In the genomic region with DNA sequence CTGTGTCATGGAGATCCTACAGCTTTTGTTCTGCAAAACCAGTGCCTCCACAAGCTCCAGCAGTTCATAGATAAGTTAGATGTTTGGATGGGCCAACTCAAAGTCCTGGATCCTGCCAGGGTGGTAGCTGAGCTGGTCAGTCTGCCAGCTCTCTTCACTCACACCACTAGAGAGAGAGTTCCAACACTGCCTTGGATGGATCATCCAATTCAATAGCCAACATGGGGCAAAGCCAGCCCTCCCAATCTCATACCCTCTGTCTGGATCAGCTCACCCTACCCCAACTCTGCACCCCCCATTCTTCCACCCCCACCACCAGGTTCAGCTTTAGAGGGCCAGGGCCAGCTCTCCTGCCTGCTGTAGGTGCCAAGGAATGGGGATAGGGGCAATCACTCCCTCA, we compare ENCODE assay signal across 33 mouse cellular contexts.
"Had no signal": no experiment of that assay in that cellular context is flagged by ENCODE, and none has a peak within 500 bp of the region (broad histone marks: within the 10 kb centered on the region; RNA-seq: fewer than 3 reads in every experiment).

No protein-coding gene starts in this region.

- H3K4me3 ChIP-seq: limb, embryonic 10.5 days; limb, embryonic 12.5 days; limb, embryonic 13.5 days; limb, embryonic 15.5 days; liver, embryonic 12.5 days; liver, embryonic 13.5 days; liver, embryonic 15.5 days; lung, embryonic 15.5 days; megakaryocyte, embryonic 14.5 days; midbrain, embryonic 10.5 days; midbrain, embryonic 12.5 days; midbrain, embryonic 13.5 days; midbrain, embryonic 15.5 days; myocyte; neural tube, embryonic 12.5 days; neural tube, embryonic 13.5 days had no signal

- H3K9ac ChIP-seq: limb, embryonic 12.5 days; limb, embryonic 13.5 days; limb, embryonic 15.5 days; liver, embryonic 12.5 days; liver, embryonic 13.5 days; liver, embryonic 14.5 days; liver, embryonic 15.5 days; liver, postnatal 0 days; lung, embryonic 14.5 days; lung, embryonic 15.5 days; midbrain, embryonic 12.5 days; midbrain, embryonic 13.5 days; midbrain, embryonic 15.5 days; neural tube, embryonic 12.5 days; neural tube, embryonic 13.5 days had no signal

- H3K9me3 ChIP-seq: limb, embryonic 10.5 days; limb, embryonic 12.5 days; limb, embryonic 13.5 days; limb, embryonic 15.5 days; liver, embryonic 12.5 days; liver, embryonic 13.5 days; liver, embryonic 15.5 days; lung, embryonic 15.5 days; midbrain, embryonic 10.5 days; midbrain, embryonic 12.5 days; midbrain, embryonic 13.5 days; midbrain, embryonic 15.5 days; neural tube, embryonic 12.5 days; neural tube, embryonic 13.5 days had no signal

- H3K4me1 ChIP-seq: limb, embryonic 10.5 days; limb, embryonic 12.5 days; limb, embryonic 13.5 days; limb, embryonic 15.5 days; liver, embryonic 12.5 days; liver, embryonic 13.5 days; liver, embryonic 15.5 days; lung, embryonic 15.5 days; megakaryocyte, embryonic 14.5 days; midbrain, embryonic 10.5 days; midbrain, embryonic 12.5 days; midbrain, embryonic 13.5 days; midbrain, embryonic 15.5 days; neural tube, embryonic 12.5 days; neural tube, embryonic 13.5 days had no signal

- ATAC-seq: liver, embryonic 12.5 days; liver, postnatal 0 days; lung, postnatal 0 days; midbrain, embryonic 13.5 days; midbrain, embryonic 15.5 days; midbrain, embryonic 16.5 days had no signal

- H3K36me3 ChIP-seq: limb, embryonic 10.5 days; limb, embryonic 12.5 days; limb, embryonic 13.5 days; limb, embryonic 15.5 days; liver, embryonic 12.5 days; liver, embryonic 13.5 days; liver, embryonic 15.5 days; lung, embryonic 15.5 days; midbrain, embryonic 10.5 days; midbrain, embryonic 12.5 days; midbrain, embryonic 13.5 days; midbrain, embryonic 15.5 days; neural tube, embryonic 12.5 days; neural tube, embryonic 13.5 days had no signal

- H3K4me2 ChIP-seq: limb, embryonic 12.5 days; limb, embryonic 13.5 days; limb, embryonic 15.5 days; liver, embryonic 11.5 days; liver, embryonic 12.5 days; liver, embryonic 13.5 days; liver, embryonic 15.5 days; lung, embryonic 14.5 days; lung, embryonic 15.5 days; midbrain, embryonic 11.5 days; midbrain, embryonic 12.5 days; midbrain, embryonic 13.5 days; midbrain, embryonic 15.5 days; neural tube, embryonic 12.5 days; neural tube, embryonic 13.5 days had no signal

- H3K27ac ChIP-seq: limb, embryonic 10.5 days; limb, embryonic 12.5 days; limb, embryonic 13.5 days; limb, embryonic 15.5 days; liver, embryonic 12.5 days; liver, embryonic 13.5 days; liver, embryonic 14.5 days; liver, embryonic 15.5 days; lung, embryonic 15.5 days; macrophage; midbrain, embryonic 10.5 days; midbrain, embryonic 12.5 days; midbrain, embryonic 13.5 days; midbrain, embryonic 15.5 days; neural tube, embryonic 12.5 days; neural tube, embryonic 13.5 days had no signal

- DNase-seq: left cerebral cortex, postnatal 4 days; liver; liver, embryonic 13.5 days; liver, postnatal 0 days; lung, adult 18-20 months; lung, adult 2 months; lung, embryonic 14.5 days; lung, postnatal 10 days; lung, postnatal 14 days; lung, postnatal 36 days; lung, postnatal 4 days; midbrain, embryonic 14.5 days had no signal

- H3K27me3 ChIP-seq: limb, embryonic 12.5 days; limb, embryonic 13.5 days; limb, embryonic 15.5 days; liver, embryonic 12.5 days; liver, embryonic 13.5 days; liver, embryonic 15.5 days; lung, embryonic 15.5 days; megakaryocyte, embryonic 14.5 days; midbrain, embryonic 12.5 days; midbrain, embryonic 13.5 days; midbrain, embryonic 15.5 days; neural tube, embryonic 12.5 days; neural tube, embryonic 13.5 days had no signal
